Mouse (Mus musculus) embryonic fibroblast, embryonic 13.5 days (primary cell): ENCODE data around the gene Pole.

ENCODE experiments used
- CTCF ChIP-seq: IDR thresholded peaks from 2 replicates; pipeline ENCODE4 v1.5.1; 2011; ENCODE audit warnings: mild to moderate bottlenecking, control low read depth, low read length, moderate library complexity, borderline replicate concordance; ENCODE audit not compliant: insufficient read depth
- POLR2A ChIP-seq: IDR thresholded peaks from 2 replicates; pipeline ENCODE4 v1.6.1; 2011; ENCODE audit warnings: low read depth, mild to moderate bottlenecking, control low read depth, low read length, moderate library complexity

GRCm38 (mm10) chr5:110269141-110270101 lies 16.7 kb upstream of the Pole start, which contains the start of gene Pgam5:
- TF ChIP-seq CTCF, result peak; percentile 75; the same call in 1 of the 2 replicates
- TF ChIP-seq POLR2A, result peak; percentile 82
